Mouse (Mus musculus) CD4-positive, CD25-positive, alpha-beta regulatory T cell, adult 4 months (primary cell): ENCODE measurements around the gene Olfr961. TPM values are rescaled to one million over a fixed set of nuclear protein-coding genes. Genes with fewer than 3 reads are reported as not detected.

ENCODE experiments used
- ATAC-seq: one replicate; pipeline ENCODE4 v1.8.0; 2017
- polyA plus RNA-seq, 2 experiments: library from polyadenylated mRNA; unstranded; fragments of 100-300 nt; shearing (Covaris generic); gene quantifications; one replicate each; pipeline ENCODE4 v1.2.1; 2017

Gene Olfr961
- polyA plus RNA-seq, result not detected

GRCm38 (mm10) chr9:39644785-39645184 lies at the start of gene Olfr961:
Gene Olfr961 (plus strand): TSS chr9:39645085.
- no peak for ATAC-seq

- no peak for ATAC-seq
Measured at GRCm38 (mm10) chr9:39602536-39603332, 42.2 kb upstream of the Olfr961 start.

GRCm38 (mm10) chr9:39603333-39603845 lies 41.5 kb upstream of the Olfr961 start:
- no peak for ATAC-seq

DNA sequence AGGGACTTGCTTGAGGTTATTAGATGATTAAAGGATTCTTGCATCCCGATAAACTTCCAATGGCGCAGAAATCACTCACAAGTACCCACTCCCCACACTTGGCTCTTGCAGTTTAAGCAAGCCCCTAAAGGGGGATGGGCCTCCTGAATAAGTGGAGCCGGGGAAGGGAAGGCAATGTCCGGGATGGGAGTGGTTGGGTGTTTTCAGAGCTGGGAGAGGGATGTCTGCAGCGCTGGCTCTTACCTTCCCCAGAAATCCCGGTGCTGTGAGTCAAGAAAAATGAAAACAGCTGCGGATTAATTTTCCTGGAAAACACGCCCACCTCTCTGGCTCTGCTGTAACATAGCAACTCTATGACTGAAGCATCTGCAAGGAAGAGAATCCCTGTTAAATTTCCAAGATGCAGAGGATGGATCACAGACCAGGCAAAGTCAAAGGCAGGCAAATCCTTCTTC lies 40.9 kb upstream of the Olfr961 start, which contains the start of gene AW551984:
Gene AW551984 (minus strand): TSS at position 405 of the 455 bp plus-strand sequence.
- ATAC-seq, result no peak

DNA sequence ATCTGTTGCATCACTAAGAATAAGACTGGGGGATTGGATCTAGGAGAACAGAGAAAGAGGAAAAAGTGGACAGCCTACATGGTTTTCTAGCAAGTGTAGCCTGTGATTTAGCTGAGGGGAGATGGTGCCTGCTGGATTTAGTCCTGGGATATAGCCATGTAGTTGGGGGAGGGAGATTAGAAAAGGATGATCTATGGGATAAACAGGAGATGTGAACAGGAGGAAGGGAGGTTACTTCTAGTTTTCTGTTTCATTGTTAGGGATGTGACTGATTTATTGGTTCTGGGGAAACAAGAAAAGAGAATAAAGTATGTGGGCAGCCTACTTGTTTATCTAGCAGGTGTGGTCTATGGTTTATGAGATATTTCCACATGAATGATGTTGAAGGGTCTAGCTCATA lies 36.4 kb upstream of the Olfr961 start:
- no peak for ATAC-seq

GRCm38 (mm10) chr9:39610355-39610754 lies 34.5 kb upstream of the Olfr961 start, which contains the start of gene Olfr148:
Gene Olfr148 (plus strand): TSS chr9:39610655.
- ATAC-seq, result no peak

GRCm38 (mm10) chr9:39611953-39612352 lies 32.9 kb upstream of the Olfr961 start:
- no peak for ATAC-seq

GRCm38 (mm10) chr9:39621073-39621472 lies 23.8 kb upstream of the Olfr961 start, which contains the start of gene Olfr960:
Gene Olfr960 (plus strand): TSS chr9:39621373.
- no peak for ATAC-seq

DNA sequence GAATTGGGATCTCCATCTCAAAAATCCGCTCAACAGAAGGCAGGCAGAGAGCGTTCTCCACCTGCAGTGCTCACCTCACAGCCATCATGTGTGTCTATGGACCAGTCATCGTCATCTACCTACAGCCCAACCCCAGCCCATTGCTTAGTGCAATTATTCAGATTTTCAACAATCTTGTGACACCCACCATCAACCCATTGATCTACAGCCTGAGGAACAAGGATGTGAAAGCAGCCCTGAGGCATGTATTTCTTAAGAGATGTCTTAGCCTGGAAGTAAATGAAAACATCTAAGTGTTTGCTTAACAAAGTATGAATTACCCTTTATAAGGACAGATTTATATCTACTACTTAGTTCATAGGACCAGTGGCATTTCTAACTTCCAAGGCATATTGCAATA lies 21.1 kb upstream of the Olfr961 start:
- no peak for ATAC-seq

DNA sequence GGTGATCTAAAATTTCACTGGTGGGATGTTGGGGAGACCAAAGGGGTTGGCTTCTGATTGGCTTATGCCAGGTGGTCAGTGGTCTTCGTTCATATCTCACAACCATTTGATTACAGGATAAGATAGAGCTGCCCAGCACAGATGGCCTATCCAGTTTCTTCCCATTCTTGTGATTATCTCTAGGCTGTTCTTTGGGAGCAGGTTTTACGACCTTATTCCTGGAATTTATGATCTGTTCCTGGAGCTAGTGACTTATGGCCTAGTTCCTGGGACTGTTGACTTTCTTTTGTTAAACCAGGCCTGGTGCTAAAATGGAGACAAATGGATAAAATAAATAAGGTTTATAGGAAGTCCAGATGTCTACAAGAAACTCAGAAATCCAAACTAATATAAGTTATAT lies 20.2 kb upstream of the Olfr961 start:
- ATAC-seq, result no peak

GRCm38 (mm10) chr9:39629069-39629468 lies 15.8 kb upstream of the Olfr961 start:
- no peak for ATAC-seq

DNA sequence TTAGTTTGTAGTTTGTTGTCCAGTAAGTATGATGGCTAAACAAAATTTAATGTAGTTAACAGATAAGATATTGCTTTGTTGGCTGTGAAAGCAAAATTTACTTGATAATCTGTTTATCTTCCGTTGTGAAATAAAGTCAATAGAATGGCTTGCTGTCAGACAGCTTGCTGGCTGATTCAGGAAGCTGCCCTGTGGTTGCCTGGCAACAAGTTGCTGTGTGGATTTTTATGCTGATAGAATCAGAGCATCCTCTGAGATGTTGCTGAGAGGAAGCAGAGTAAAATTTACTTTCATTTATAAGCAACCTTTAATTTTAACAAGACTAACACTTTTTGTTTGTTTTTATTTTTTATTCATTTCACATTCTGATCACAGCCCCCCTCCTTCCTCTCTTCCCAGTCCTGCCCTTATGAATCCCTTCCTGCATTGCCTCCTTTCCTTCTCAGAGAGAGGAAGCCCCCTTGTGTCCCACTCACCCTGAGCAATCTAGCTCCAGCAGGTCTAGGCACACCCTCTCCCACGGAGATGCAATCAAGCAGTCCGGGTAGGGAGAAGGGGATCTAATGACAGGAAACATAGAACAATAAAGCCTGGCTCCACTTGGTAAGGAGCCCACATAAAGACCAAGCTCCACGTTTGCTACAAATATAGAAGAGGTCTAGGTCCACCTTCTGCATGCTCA lies 10.8 kb upstream of the Olfr961 start:
- ATAC-seq, result no peak

- no peak for ATAC-seq
Measured at GRCm38 (mm10) chr9:39647382-39647781, 2.5 kb downstream of the Olfr961 start.

GRCm38 (mm10) chr9:39654756-39655396 lies 10.0 kb downstream of the Olfr961 start:
- no peak for ATAC-seq

- ATAC-seq, result no peak
Measured at GRCm38 (mm10) chr9:39666905-39667304, 22.0 kb downstream of the Olfr961 start, which contains the start of gene Olfr963. Gene Olfr963 (plus strand): TSS chr9:39667205.

DNA sequence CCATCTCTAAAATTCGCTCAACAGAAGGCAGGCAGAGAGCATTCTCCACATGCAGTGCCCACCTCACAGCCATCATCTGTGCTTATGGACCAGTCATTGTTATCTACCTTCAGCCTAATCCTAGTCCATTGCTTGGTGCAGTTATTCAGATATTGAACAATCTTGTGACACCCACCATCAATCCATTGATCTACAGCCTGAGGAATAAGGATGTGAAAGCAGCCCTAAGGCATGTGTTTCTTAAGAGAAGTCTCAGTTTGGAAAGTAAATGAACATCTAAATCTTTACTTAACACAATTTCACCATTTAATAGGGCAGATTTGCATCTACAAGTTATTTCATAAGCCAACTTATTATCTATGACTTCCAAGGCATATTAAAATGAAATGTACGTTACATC lies 24.8 kb downstream of the Olfr961 start:
- ATAC-seq, result no peak

GRCm38 (mm10) chr9:39674820-39675219 lies 29.9 kb downstream of the Olfr961 start:
- no peak for ATAC-seq

DNA sequence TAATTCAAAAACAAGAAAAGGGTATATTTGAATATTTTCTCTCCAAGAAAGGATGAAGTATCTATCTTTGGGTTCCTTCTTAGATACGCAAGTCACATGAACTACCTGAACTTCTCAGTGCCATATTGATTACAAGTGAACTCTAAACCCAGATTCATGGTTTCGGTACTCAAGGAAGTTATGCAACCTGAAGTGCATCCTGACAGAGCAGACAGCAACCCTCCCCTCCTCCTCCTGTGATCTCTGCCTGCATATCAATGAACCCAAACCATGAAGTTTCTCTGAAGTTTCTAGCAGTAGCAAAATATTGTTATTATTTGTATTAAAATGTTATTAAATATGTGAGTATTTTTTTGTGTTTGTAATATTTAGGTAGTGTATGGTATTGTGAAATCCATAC lies 33.7 kb downstream of the Olfr961 start:
- ATAC-seq, result no peak

GRCm38 (mm10) chr9:39679280-39679679 lies 34.4 kb downstream of the Olfr961 start:
- no peak for ATAC-seq
